Mouse (Mus musculus): ENCODE results near the gene Gm20532. TPM values are rescaled to one million over a fixed set of nuclear protein-coding genes. Genes with fewer than 3 reads are reported as not detected.

The Gm20532 gene
- polyA plus RNA-seq, 1 experiment from 2014 or later = not detected

GRCm38 (mm10) chr2:26605331-26605730, 18.9 kb downstream of the Gm20532 start:
- H3K36me3 ChIP-seq (ENCODE audit: control insufficient read depth, insufficient read depth, low read length) = no peaks in the 10 kb centered on the region
- no peaks in the 10 kb centered on the region for H3K27me3 ChIP-seq (replicated peaks; ENCODE audit: control insufficient read depth, insufficient read depth, low read length)
- H3K4me2 ChIP-seq (ENCODE audit: low read depth, low read length) = no peak overlapping the region
- H3K4me3 ChIP-seq (ENCODE audit: low read length) = no peak overlapping the region
- ATAC-seq = no peak
- no peak overlapping the region for H3K9ac ChIP-seq (ENCODE audit: low read depth, low read length)
- 82% methylated on average over 8 of the region's 8 CpGs for WGBS
- H3K4me1 ChIP-seq (ENCODE audit: control insufficient read depth, insufficient read depth, low read length) = peaks cover 27% of the 10 kb centered on the region
- H3K9me3 ChIP-seq (ENCODE audit: control insufficient read depth, low read length) = no peaks in the 10 kb centered on the region
- no peak overlapping the region for H3K27ac ChIP-seq (ENCODE audit: low read length)

- H3K9ac ChIP-seq (ENCODE audit: low read depth, low read length) = no peak overlapping the region
- ATAC-seq = no peak
Measured at GRCm38 (mm10) chr2:26606579-26606978, 20.1 kb downstream of the Gm20532 start.

GRCm38 (mm10) chr2:26607056-26607910, 20.8 kb downstream of the Gm20532 start:
- ATAC-seq = no peak; the same call in 1 of the 2 replicates
- peak overlapping the region; percentile 34; the same call in 1 of the 2 replicates for H3K9ac ChIP-seq (ENCODE audit: low read depth, low read length)

More at GRCm38 (mm10) chr2:26606579-26606978, 20.1 kb downstream of the Gm20532 start:
- H3K36me3 ChIP-seq (ENCODE audit: control insufficient read depth, insufficient read depth, low read length) = no peaks in the 10 kb centered on the region
- WGBS = 73% methylated on average over 3 of the region's 3 CpGs
- H3K27me3 ChIP-seq (replicated peaks; ENCODE audit: control insufficient read depth, insufficient read depth, low read length) = no peaks in the 10 kb centered on the region
- peaks cover 22% of the 10 kb centered on the region for H3K4me1 ChIP-seq (ENCODE audit: control insufficient read depth, insufficient read depth, low read length)
- H3K27ac ChIP-seq (ENCODE audit: low read length) = peak overlapping the region; percentile 63
- H3K4me2 ChIP-seq (ENCODE audit: low read depth, low read length) = no peak overlapping the region
- no peak overlapping the region for H3K4me3 ChIP-seq (ENCODE audit: low read length)
- H3K9me3 ChIP-seq (ENCODE audit: control insufficient read depth, low read length) = no peaks in the 10 kb centered on the region

GRCm38 (mm10) chr2:26608781-26609180, 22.3 kb downstream of the Gm20532 start:
- no peak for ATAC-seq
- Histone ChIP-seq H3K9me3 (ENCODE audit: control insufficient read depth, low read length) (no peaks in the 10 kb centered on the region), H3K36me3 (ENCODE audit: control insufficient read depth, insufficient read depth, low read length) (no peaks in the 10 kb centered on the region), H3K4me2 (ENCODE audit: low read depth, low read length) (no peak overlapping the region), H3K4me1 (ENCODE audit: control insufficient read depth, insufficient read depth, low read length) (peaks cover 14% of the 10 kb centered on the region), H3K27me3 (replicated peaks; ENCODE audit: control insufficient read depth, insufficient read depth, low read length) (no peaks in the 10 kb centered on the region), H3K9ac (ENCODE audit: low read depth, low read length) (no peak overlapping the region), H3K4me3 (ENCODE audit: low read length) (no peak overlapping the region), H3K27ac (ENCODE audit: low read length) (no peak overlapping the region)

More at GRCm38 (mm10) chr2:26607056-26607910, 20.8 kb downstream of the Gm20532 start:
- Histone ChIP-seq H3K4me3 (ENCODE audit: low read length) (no peak overlapping the region), H3K27ac (ENCODE audit: low read length) (peak overlapping the region; percentile 63), H3K4me1 (ENCODE audit: control insufficient read depth, insufficient read depth, low read length) (peaks cover 22% of the 10 kb centered on the region), H3K9me3 (ENCODE audit: control insufficient read depth, low read length) (no peaks in the 10 kb centered on the region), H3K27me3 (replicated peaks; ENCODE audit: control insufficient read depth, insufficient read depth, low read length) (no peaks in the 10 kb centered on the region), H3K36me3 (ENCODE audit: control insufficient read depth, insufficient read depth, low read length) (no peaks in the 10 kb centered on the region), H3K4me2 (ENCODE audit: low read depth, low read length) (no peak overlapping the region)
- WGBS = 41% methylated on average over 6 of the region's 6 CpGs

- Histone ChIP-seq H3K4me2 (ENCODE audit: low read depth, low read length) (no peak overlapping the region), H3K36me3 (ENCODE audit: control insufficient read depth, insufficient read depth, low read length) (no peaks in the 10 kb centered on the region), H3K27ac (ENCODE audit: low read length) (no peak overlapping the region), H3K9me3 (ENCODE audit: control insufficient read depth, low read length) (no peaks in the 10 kb centered on the region), H3K27me3 (replicated peaks; ENCODE audit: control insufficient read depth, insufficient read depth, low read length) (no peaks in the 10 kb centered on the region), H3K4me3 (ENCODE audit: low read length) (no peak overlapping the region), H3K9ac (ENCODE audit: low read depth, low read length) (no peak overlapping the region), H3K4me1 (ENCODE audit: control insufficient read depth, insufficient read depth, low read length) (peaks cover 14% of the 10 kb centered on the region)
- ATAC-seq = no peak
Measured at GRCm38 (mm10) chr2:26609261-26609661, 22.8 kb downstream of the Gm20532 start.

GRCm38 (mm10) chr2:26610526-26610925, 24.1 kb downstream of the Gm20532 start:
- Histone ChIP-seq H3K4me1 (ENCODE audit: control insufficient read depth, insufficient read depth, low read length) (peaks cover 17% of the 10 kb centered on the region), H3K36me3 (ENCODE audit: control insufficient read depth, insufficient read depth, low read length) (no peaks in the 10 kb centered on the region), H3K27me3 (replicated peaks; ENCODE audit: control insufficient read depth, insufficient read depth, low read length) (no peaks in the 10 kb centered on the region), H3K9me3 (ENCODE audit: control insufficient read depth, low read length) (no peaks in the 10 kb centered on the region), H3K4me3 (ENCODE audit: low read length) (no peak overlapping the region), H3K9ac (ENCODE audit: low read depth, low read length) (no peak overlapping the region), H3K4me2 (ENCODE audit: low read depth, low read length) (no peak overlapping the region), H3K27ac (ENCODE audit: low read length) (no peak overlapping the region)
- whole genome bisulfite sequencing = 80% methylated on average over 3 of the region's 3 CpGs
- no peak for ATAC-seq

- Histone ChIP-seq H3K9ac (ENCODE audit: low read depth, low read length) (no peak overlapping the region), H3K9me3 (ENCODE audit: control insufficient read depth, low read length) (no peaks in the 10 kb centered on the region), H3K4me1 (ENCODE audit: control insufficient read depth, insufficient read depth, low read length) (peaks cover 18% of the 10 kb centered on the region), H3K4me3 (ENCODE audit: low read length) (no peak overlapping the region), H3K27me3 (replicated peaks; ENCODE audit: control insufficient read depth, insufficient read depth, low read length) (no peaks in the 10 kb centered on the region), H3K36me3 (ENCODE audit: control insufficient read depth, insufficient read depth, low read length) (no peaks in the 10 kb centered on the region), H3K27ac (ENCODE audit: low read length) (peak overlapping the region; percentile 65), H3K4me2 (ENCODE audit: low read depth, low read length) (no peak overlapping the region)
- ATAC-seq = peak; percentile 87
Measured at GRCm38 (mm10) chr2:26611054-26611453, 24.6 kb downstream of the Gm20532 start.

- ATAC-seq = no peak
- Histone ChIP-seq H3K27ac (ENCODE audit: low read length) (peak overlapping the region; percentile 65; the same call in 1 of the 2 replicates), H3K4me3 (ENCODE audit: low read length) (no peak overlapping the region), H3K9me3 (ENCODE audit: control insufficient read depth, low read length) (no peaks in the 10 kb centered on the region), H3K4me2 (ENCODE audit: low read depth, low read length) (no peak overlapping the region), H3K4me1 (ENCODE audit: control insufficient read depth, insufficient read depth, low read length) (peaks cover 14% of the 10 kb centered on the region), H3K9ac (ENCODE audit: low read depth, low read length) (no peak overlapping the region), H3K27me3 (replicated peaks; ENCODE audit: control insufficient read depth, insufficient read depth, low read length) (no peaks in the 10 kb centered on the region), H3K36me3 (ENCODE audit: control insufficient read depth, insufficient read depth, low read length) (no peaks in the 10 kb centered on the region)
Measured at GRCm38 (mm10) chr2:26611896-26612295, 25.5 kb downstream of the Gm20532 start.

GRCm38 (mm10) chr2:26614903-26615302, 28.5 kb downstream of the Gm20532 start:
- Histone ChIP-seq H3K27ac (ENCODE audit: low read length) (no peak overlapping the region), H3K9me3 (ENCODE audit: control insufficient read depth, low read length) (no peaks in the 10 kb centered on the region), H3K4me1 (ENCODE audit: control insufficient read depth, insufficient read depth, low read length) (0 out of 2 replicates have a peak, but pooled peaks cover 7% of the 10 kb centered on the region), H3K36me3 (ENCODE audit: control insufficient read depth, insufficient read depth, low read length) (no peaks in the 10 kb centered on the region), H3K4me3 (ENCODE audit: low read length) (no peak overlapping the region), H3K27me3 (replicated peaks; ENCODE audit: control insufficient read depth, insufficient read depth, low read length) (no peaks in the 10 kb centered on the region), H3K9ac (ENCODE audit: low read depth, low read length) (no peak overlapping the region), H3K4me2 (ENCODE audit: low read depth, low read length) (no peak overlapping the region)
- WGBS = 77% methylated on average over 5 of the region's 5 CpGs
- ATAC-seq = no peak

Measured in intestine, embryonic 16.5 days (tissue).